Mouse (Mus musculus): Measurements from ENCODE around the gene Hspa4l. TPM values are rescaled to one million over a fixed set of nuclear protein-coding genes. Genes with fewer than 3 reads are reported as not detected.

Hspa4l gene
- polyA plus RNA-seq (2015; fragmentation: Nextera tagmentation; extraction: Ambion mirVana): 57.1 and 64.8 TPM in 2 replicates

- ATAC-seq (ENCODE audit: low FRiP score): no peak
- 20% methylated on average over 16 of the region's 16 CpGs for WGBS
- Histone ChIP-seq H3K9ac (peak within 1 kb of the TSS; percentile 95), H3K4me1 (replicated peaks) (peaks cover 16% of the 10 kb centered on the region), H3K27ac (peak within 1 kb of the TSS; percentile 96), H3K36me3 (no peaks in the 10 kb centered on the region), H3K4me3 (peak within 1 kb of the TSS; percentile 92), H3K4me2 (peak within 1 kb of the TSS; percentile 69), H3K9me3 (no peaks in the 10 kb centered on the region), H3K27me3 (no peaks in the 10 kb centered on the region)
Observed at GRCm38 (mm10) chr3:40744024-40744835, at the start of gene Hspa4l. TSS of gene Hspa4l (plus strand) at chr3:40744495.

GRCm38 (mm10) chr3:40695162-40695561, 49.1 kb upstream of the Hspa4l start:
- H3K4me1 ChIP-seq (replicated peaks): no peaks in the 10 kb centered on the region
- H3K36me3 ChIP-seq: peaks cover 32% of the 10 kb centered on the region
- no peaks in the 10 kb centered on the region for H3K9me3 ChIP-seq
- no peak overlapping the region for H3K4me3 ChIP-seq
- WGBS: 98% methylated on average over 2 of the region's 2 CpGs
- H3K27me3 ChIP-seq: no peaks in the 10 kb centered on the region
- no peak overlapping the region for H3K27ac ChIP-seq
- no peak for ATAC-seq (ENCODE audit: low FRiP score)
- no peak overlapping the region for H3K9ac ChIP-seq
- H3K4me2 ChIP-seq: no peak overlapping the region

GRCm38 (mm10) chr3:40698834-40699233, 45.5 kb upstream of the Hspa4l start:
- H3K4me1 ChIP-seq (replicated peaks): no peaks in the 10 kb centered on the region
- H3K36me3 ChIP-seq: peaks cover 31% of the 10 kb centered on the region
- no peaks in the 10 kb centered on the region for H3K27me3 ChIP-seq
- ATAC-seq (ENCODE audit: low FRiP score): no peak
- no peak overlapping the region for H3K4me2 ChIP-seq
- no peak overlapping the region for H3K27ac ChIP-seq
- WGBS: 94% methylated on average over 3 of the region's 3 CpGs
- no peak overlapping the region for H3K9ac ChIP-seq
- H3K9me3 ChIP-seq: no peaks in the 10 kb centered on the region
- no peak overlapping the region for H3K4me3 ChIP-seq

DNA sequence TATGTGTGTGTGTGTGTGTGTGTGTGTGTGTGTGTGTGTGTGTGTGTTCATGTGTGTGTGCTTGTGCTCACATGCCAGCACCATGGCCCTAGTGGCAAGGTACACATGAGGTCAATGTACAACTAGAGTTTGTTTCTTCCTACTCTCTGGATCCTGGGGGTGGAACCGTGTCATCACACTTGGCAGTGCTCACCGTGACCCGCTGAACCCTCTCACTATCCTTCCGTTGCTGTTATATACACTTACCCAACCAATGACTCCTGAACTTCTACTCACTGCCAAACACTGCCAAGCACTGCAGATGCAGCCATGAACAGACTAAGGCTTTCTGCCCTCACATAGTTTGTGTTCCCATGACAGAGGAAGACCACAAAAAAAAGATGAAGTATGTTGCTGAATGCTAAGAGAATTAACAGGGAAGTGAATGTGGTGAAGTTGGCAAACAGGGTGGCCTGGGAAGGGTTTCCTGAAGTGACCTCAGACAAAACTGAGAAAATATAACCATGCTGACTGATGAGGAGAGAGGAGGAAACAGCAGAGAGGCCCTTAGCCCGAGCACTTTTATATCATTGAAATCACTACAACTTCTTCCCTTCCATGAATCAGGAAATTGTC, 39.4 kb upstream of the Hspa4l start:
- no peaks in the 10 kb centered on the region for H3K4me1 ChIP-seq (replicated peaks)
- 0 out of 2 replicates have a peak, but pooled peaks cover 3% of the 10 kb centered on the region for H3K9me3 ChIP-seq
- no peaks in the 10 kb centered on the region for H3K27me3 ChIP-seq
- H3K4me2 ChIP-seq: no peak overlapping the region
- H3K4me3 ChIP-seq: no peak overlapping the region
- H3K9ac ChIP-seq: no peak overlapping the region
- WGBS: 86% methylated on average over 5 of the region's 5 CpGs
- peaks cover 6% of the 10 kb centered on the region; the same call in 1 of the 2 replicates for H3K36me3 ChIP-seq
- no peak for ATAC-seq (ENCODE audit: low FRiP score)
- no peak overlapping the region for H3K27ac ChIP-seq

- Histone ChIP-seq H3K4me1 (replicated peaks) (no peaks in the 10 kb centered on the region), H3K9me3 (0 out of 2 replicates have a peak, but pooled peaks cover 3% of the 10 kb centered on the region), H3K4me2 (no peak within 1 kb of the TSS), H3K4me3 (no peak within 1 kb of the TSS), H3K27me3 (no peaks in the 10 kb centered on the region), H3K9ac (no peak within 1 kb of the TSS), H3K36me3 (no peaks in the 10 kb centered on the region), H3K27ac (no peak within 1 kb of the TSS)
- 91% methylated on average over 30 of the region's 30 CpGs for WGBS
- no peak for ATAC-seq (ENCODE audit: low FRiP score)
Observed at GRCm38 (mm10) chr3:40708655-40709054, 35.6 kb upstream of the Hspa4l start, which contains the start of gene Slc25a31. TSS of gene Slc25a31 (plus strand) at chr3:40708855.

DNA sequence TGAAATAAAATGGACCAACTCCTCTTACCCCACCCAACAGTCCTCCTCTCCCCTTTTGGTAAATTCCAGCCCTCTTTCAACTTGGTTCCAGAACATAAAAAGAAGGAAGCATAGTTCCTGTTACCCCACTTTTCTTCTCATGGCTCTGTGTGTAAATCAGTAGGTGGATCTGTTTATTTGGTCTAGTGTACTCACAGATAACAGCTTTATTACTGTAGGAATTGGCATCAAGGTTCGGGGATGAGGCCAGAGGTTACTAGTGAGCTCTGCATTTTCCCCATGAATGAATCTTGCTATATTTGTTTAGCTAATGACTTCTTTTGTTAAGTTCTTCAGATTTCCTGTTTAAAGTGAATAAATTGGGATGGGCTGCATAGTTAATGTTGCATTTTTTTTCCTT, 28.2 kb upstream of the Hspa4l start:
- no peaks in the 10 kb centered on the region for H3K36me3 ChIP-seq

DNA sequence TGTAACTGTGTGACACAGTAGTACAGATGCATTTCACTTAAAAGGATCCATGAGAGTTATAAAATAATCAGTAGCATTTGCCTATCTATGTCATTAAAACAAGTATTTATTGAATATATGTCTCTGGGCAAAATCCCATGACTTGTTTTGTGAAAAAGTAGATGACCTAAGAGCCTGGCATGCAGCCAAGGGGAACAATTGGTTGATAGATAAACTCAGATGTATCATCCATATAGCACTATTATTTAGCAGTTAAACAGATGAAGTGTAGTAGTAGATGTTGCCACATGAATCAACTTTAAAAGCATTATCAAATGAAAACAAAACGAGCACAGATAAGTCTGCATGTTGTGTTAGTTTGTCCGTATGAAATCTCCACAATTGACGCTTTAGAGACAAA, 25.3 kb upstream of the Hspa4l start:
- Histone ChIP-seq H3K4me1 (replicated peaks) (no peaks in the 10 kb centered on the region), H3K4me2 (no peak overlapping the region), H3K27ac (no peak overlapping the region), H3K9ac (no peak overlapping the region), H3K4me3 (no peak overlapping the region), H3K27me3 (no peaks in the 10 kb centered on the region), H3K9me3 (no peaks in the 10 kb centered on the region), H3K36me3 (no peaks in the 10 kb centered on the region)
- ATAC-seq (ENCODE audit: low FRiP score): no peak
- 94% methylated on average over 3 of the region's 3 CpGs for WGBS

More for the DNA sequence above, 28.2 kb upstream of the Hspa4l start:
- no peaks in the 10 kb centered on the region for H3K9me3 ChIP-seq
- no peaks in the 10 kb centered on the region for H3K27me3 ChIP-seq
- no peak overlapping the region for H3K4me2 ChIP-seq
- 60% methylated on average over 1 of the region's 1 CpGs for WGBS
- H3K27ac ChIP-seq: no peak overlapping the region
- ATAC-seq (ENCODE audit: low FRiP score): no peak
- no peak overlapping the region for H3K4me3 ChIP-seq
- no peaks in the 10 kb centered on the region for H3K4me1 ChIP-seq (replicated peaks)
- H3K9ac ChIP-seq: no peak overlapping the region

- Histone ChIP-seq H3K27me3 (no peaks in the 10 kb centered on the region), H3K4me1 (replicated peaks) (no peaks in the 10 kb centered on the region), H3K36me3 (no peaks in the 10 kb centered on the region), H3K9ac (no peak overlapping the region), H3K4me3 (no peak overlapping the region), H3K4me2 (no peak overlapping the region), H3K27ac (no peak overlapping the region), H3K9me3 (no peaks in the 10 kb centered on the region)
- WGBS: 92% methylated on average over 6 of the region's 6 CpGs
- no peak for ATAC-seq (ENCODE audit: low FRiP score)
Observed at GRCm38 (mm10) chr3:40738381-40738912, 5.8 kb upstream of the Hspa4l start.

DNA sequence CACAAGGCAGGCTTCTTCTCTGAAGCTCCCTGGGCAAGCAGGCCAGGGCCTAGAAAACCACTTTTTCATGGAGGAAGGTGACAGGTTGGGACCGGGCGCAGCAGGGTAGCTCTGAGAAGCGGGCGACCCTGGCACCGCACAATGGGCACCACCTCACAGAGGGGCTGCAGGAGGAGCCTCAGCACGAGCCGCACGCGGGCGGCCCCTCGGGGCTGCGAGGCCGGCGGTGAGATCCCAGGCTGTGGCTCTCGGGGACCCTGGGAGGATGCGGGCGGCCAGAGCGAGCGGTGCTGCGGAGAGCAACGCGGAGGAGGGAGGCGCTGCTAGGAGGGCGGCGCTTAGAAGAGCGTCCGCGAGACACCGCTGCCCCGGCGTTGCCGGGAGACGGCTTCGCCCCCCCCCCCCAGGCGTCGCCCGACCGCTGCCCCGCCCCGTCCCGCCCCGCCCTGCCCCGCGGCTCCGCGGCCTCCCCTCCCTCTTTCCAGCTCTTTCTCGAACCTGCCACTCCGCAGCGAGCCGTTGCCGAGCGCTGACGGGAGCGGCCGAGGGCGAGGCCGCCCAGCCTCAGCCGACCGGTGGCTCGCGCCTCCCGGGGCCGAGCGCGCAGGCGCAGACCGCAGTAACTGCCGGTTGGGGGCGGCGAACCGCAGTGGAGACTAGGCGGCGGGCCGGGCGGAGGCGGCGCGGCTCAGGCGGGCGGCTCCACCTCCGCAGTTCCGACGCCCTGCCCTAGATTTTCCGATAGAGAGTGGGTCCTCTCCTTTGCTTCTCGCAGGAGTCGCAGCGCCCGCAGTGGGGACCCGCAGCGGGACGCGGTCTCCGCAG, 753 bp downstream of the Hspa4l start:
- H3K9me3 ChIP-seq: no peaks in the 10 kb centered on the region
- H3K4me2 ChIP-seq: peak overlapping the region; percentile 69
- peak overlapping the region; percentile 95 for H3K9ac ChIP-seq
- H3K36me3 ChIP-seq: no peaks in the 10 kb centered on the region
- peak overlapping the region; percentile 96 for H3K27ac ChIP-seq
- peaks cover 16% of the 10 kb centered on the region for H3K4me1 ChIP-seq (replicated peaks)
- no peaks in the 10 kb centered on the region for H3K27me3 ChIP-seq
- peak overlapping the region; percentile 92 for H3K4me3 ChIP-seq
- peak; percentile 97 for ATAC-seq (ENCODE audit: low FRiP score)
- under 1% methylated on average over 44 of the region's 93 CpGs for WGBS

- no peak; the same call in none of the 2 replicates for ATAC-seq (ENCODE audit: low FRiP score)
- H3K27ac ChIP-seq: peak overlapping the region; percentile 96
- H3K4me2 ChIP-seq: peak overlapping the region; percentile 69
- H3K27me3 ChIP-seq: no peaks in the 10 kb centered on the region
- peak overlapping the region; percentile 92 for H3K4me3 ChIP-seq
- H3K4me1 ChIP-seq (replicated peaks): peaks cover 16% of the 10 kb centered on the region
- WGBS: under 1% methylated on average over 37 of the region's 37 CpGs
- H3K9ac ChIP-seq: peak overlapping the region; percentile 95
- H3K9me3 ChIP-seq: no peaks in the 10 kb centered on the region
- H3K36me3 ChIP-seq: no peaks in the 10 kb centered on the region
Observed at GRCm38 (mm10) chr3:40745661-40746547, 1.6 kb downstream of the Hspa4l start.

GRCm38 (mm10) chr3:40760746-40761145, 16.5 kb downstream of the Hspa4l start:
- no peak for ATAC-seq (ENCODE audit: low FRiP score)
- H3K27me3 ChIP-seq: no peaks in the 10 kb centered on the region
- no peak overlapping the region for H3K9ac ChIP-seq
- no peak overlapping the region for H3K4me3 ChIP-seq
- no peak overlapping the region for H3K4me2 ChIP-seq
- H3K36me3 ChIP-seq: peaks cover 63% of the 10 kb centered on the region
- no peak overlapping the region for H3K27ac ChIP-seq
- no peaks in the 10 kb centered on the region for H3K9me3 ChIP-seq
- 87% methylated on average over 3 of the region's 3 CpGs for WGBS
- no peaks in the 10 kb centered on the region for H3K4me1 ChIP-seq (replicated peaks)

Data from hindbrain, embryonic 13.5 days (tissue).